10 mouse cellular contexts compared by ENCODE assay signal in the genomic region with DNA sequence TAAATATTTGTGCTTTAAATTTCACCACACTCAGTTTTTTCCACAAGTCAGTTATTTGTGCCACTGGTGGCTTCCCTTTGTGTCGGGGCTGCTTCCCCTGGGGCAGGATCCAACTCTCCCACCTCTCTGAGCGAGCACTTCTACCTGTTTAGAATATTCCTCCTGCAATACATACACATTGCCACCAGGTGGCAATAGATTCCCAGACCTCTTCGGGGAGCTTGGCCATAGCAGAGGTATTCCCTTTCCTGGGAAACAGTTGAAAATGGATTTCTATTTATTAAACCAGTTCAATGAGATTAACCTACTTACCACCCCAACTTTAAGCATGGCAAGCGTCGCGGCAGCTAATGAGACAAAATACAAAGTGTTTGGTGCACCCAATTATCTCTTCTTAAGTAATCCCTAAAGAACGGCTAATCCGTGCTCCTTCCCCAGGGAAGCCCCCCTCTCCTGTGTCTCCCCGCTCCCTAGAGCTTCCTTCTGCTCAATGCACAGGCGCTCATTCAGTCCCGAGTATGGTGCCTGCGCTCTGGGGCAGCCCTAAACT.
A peak's percentile ranks its signal among the peaks of the same experiment; 100 is the strongest.
DNase-seq lines count a peak whose midpoint lies in the region; ATAC-seq and TF ChIP-seq lines count a peak whose summit lies in the region.
"Had no signal": no experiment of that assay in that cellular context is flagged by ENCODE, and none has a peak within 500 bp of the region (broad histone marks: within the 10 kb centered on the region; RNA-seq: fewer than 3 reads in every experiment).

No protein-coding gene starts in this region.

- H3K4me2 ChIP-seq in midbrain, embryonic 14.5 days (ENCODE audit: low read length), result no peak overlapping the region

- DNase-seq in cerebellum, adult 9-10 months, result peak; percentile 26
- no peak for DNase-seq in cerebellum, adult 11 months
- no peak for DNase-seq in testis, postnatal 10 days (ENCODE audit: low spot score)
- peak; percentile 86 for DNase-seq in midbrain, embryonic 14.5 days
- DNase-seq in natural killer cell, adult 2 months (ENCODE audit: low spot score in 2 of 2), result no peak
- DNase-seq in heart, adult 9 months (ENCODE audit: low spot score in 2 of 2), result no peak

- ATAC-seq in granulocyte monocyte progenitor cell, adult 5-6 weeks (replicated peaks; ENCODE audit: poor library complexity, severe bottlenecking), result peak; percentile 62; the same call in 1 of the 2 replicates
- no peak for ATAC-seq in midbrain, embryonic 14.5 days (ENCODE audit: low FRiP score, low TSS enrichment)

- TF ChIP-seq CTCF in testis, adult 2 months (IDR thresholded peaks at IDR 0.05; ENCODE audit: control insufficient read depth, insufficient read depth, insufficient replicate concordance, low read depth, low read length), result peak; percentile 47; the same call in 1 of the 2 replicates

- H3K9ac ChIP-seq in midbrain, embryonic 14.5 days (replicated peaks; ENCODE audit: low read length), result no peak overlapping the region

- no peaks in the 10 kb centered on the region for H3K36me3 ChIP-seq in testis, adult 2 months (ENCODE audit: control insufficient read depth, insufficient read depth, low read length)
- H3K36me3 ChIP-seq in midbrain, embryonic 14.5 days (ENCODE audit: control insufficient read depth, insufficient read depth, low read length), result no peaks in the 10 kb centered on the region
- H3K36me3 ChIP-seq: G1E had no signal

- no peak for TF ChIP-seq POLR2A in testis, adult 2 months (IDR thresholded peaks at IDR 0.05; ENCODE audit: control insufficient read depth, low read depth, low read length)

- no peaks in the 10 kb centered on the region for H3K9me3 ChIP-seq in midbrain, embryonic 14.5 days (ENCODE audit: control insufficient read depth, low read length)

- 5% methylated on average over 12 of the region's 12 CpGs for WGBS in midbrain, embryonic 14.5 days

- H3K27ac ChIP-seq in testis, adult 2 months (ENCODE audit: control insufficient read depth, insufficient read depth, low read depth, low read length), result no peak overlapping the region
- H3K27ac ChIP-seq in midbrain, embryonic 14.5 days (replicated peaks; ENCODE audit: low read depth, low read length), result no peak overlapping the region

- H3K27me3 ChIP-seq in testis, adult 2 months (ENCODE audit: control insufficient read depth, insufficient read depth, low read length), result no peaks in the 10 kb centered on the region
- H3K27me3 ChIP-seq in midbrain, embryonic 14.5 days (ENCODE audit: control insufficient read depth, insufficient read depth, low read length), result no peaks in the 10 kb centered on the region

- no peak overlapping the region for H3K4me3 ChIP-seq in testis, adult 2 months (ENCODE audit: control insufficient read depth, low read depth, low read length)
- no peak overlapping the region for H3K4me3 ChIP-seq in midbrain, embryonic 14.5 days (replicated peaks; ENCODE audit: low read depth, low read length)
- H3K4me3 ChIP-seq: megakaryocyte, embryonic 14.5 days had no signal

- H3K4me1 ChIP-seq in testis, adult 2 months (ENCODE audit: control insufficient read depth, insufficient read depth, low read length), result no peaks in the 10 kb centered on the region
- H3K4me1 ChIP-seq in midbrain, embryonic 14.5 days (ENCODE audit: control insufficient read depth, insufficient read depth, low read length), result peaks cover 12% of the 10 kb centered on the region; the same call in 1 of the 2 replicates
- H3K4me1 ChIP-seq: megakaryocyte, embryonic 14.5 days had no signal

Comparison
In these comparisons a context has a peak if more than half of its experiments do, and no peak if none do; other contexts are left out.
1. DNase-seq: peak in cerebellum, adult 9-10 months (single experiment) and midbrain, embryonic 14.5 days (single experiment); none in cerebellum, adult 11 months (single experiment), testis, postnatal 10 days (single experiment), natural killer cell, adult 2 months (0 of 2) and heart, adult 9 months (0 of 2).